Mouse (Mus musculus) stomach, embryonic 14.5 days (tissue): ENCODE data around the gene Smc1b. TPM values are rescaled to one million over a fixed set of nuclear protein-coding genes. Genes with fewer than 3 reads are reported as not detected.
"Not testable (repeated sequence)": the region's sequence is repeated elsewhere in the genome, so short reads cannot be mapped to it uniquely, and the experiment has no call there.

Experiments used
- ATAC-seq: fragments of 200-750 bp; cut with Nextera tagmentation; 2 replicates; pipeline ENCODE4 v1.8.0; 2017; ENCODE audit warnings: low read depth, moderate TSS enrichment; ENCODE audit not compliant: insufficient number of reproducible peaks, insufficient read depth, low FRiP score
- H3K27ac ChIP-seq: fragments of 300-500 bp; sonication (generic); 2 replicates; pipeline ENCODE4 v1.5.1; 2014; ENCODE audit warnings: mild to moderate bottlenecking, low read length, moderate library complexity, mixed read lengths
- H3K27me3 ChIP-seq: fragments of 300-500 bp; sonication (generic); 2 replicates; pipeline ENCODE4 v1.6.1; 2014; ENCODE audit warnings: low read length, control low read depth, mixed read lengths; ENCODE audit not compliant: control insufficient read depth, insufficient read depth
- H3K36me3 ChIP-seq: fragments of 300-500 bp; sonication (generic); 2 replicates; pipeline ENCODE4 v1.6.1; 2014; ENCODE audit warnings: mild to moderate bottlenecking, control low read depth, low read length, moderate library complexity, mixed read lengths; ENCODE audit not compliant: control insufficient read depth, insufficient read depth
- H3K4me1 ChIP-seq: fragments of 300-500 bp; sonication (generic); 2 replicates; pipeline ENCODE4 v1.6.1; 2014; ENCODE audit warnings: low read length, control low read depth, mixed read lengths; ENCODE audit not compliant: control insufficient read depth, insufficient read depth
- H3K4me2 ChIP-seq: fragments of 300-500 bp; sonication (generic); replicated peaks from 2 replicates; pipeline ENCODE4 v1.6.1; 2014; ENCODE audit warnings: low read depth, low read length, control low read depth
- H3K4me3 ChIP-seq: fragments of 300-500 bp; sonication (generic); 2 replicates; pipeline ENCODE4 v1.5.1; 2014; ENCODE audit warnings: low read depth, low read length, control low read depth
- H3K9ac ChIP-seq: fragments of 300-500 bp; sonication (generic); replicated peaks from 2 replicates; pipeline ENCODE4 v1.6.1; 2014; ENCODE audit warnings: low read depth, mild to moderate bottlenecking, control low read depth, low read length, moderate library complexity, mixed read lengths
- H3K9me3 ChIP-seq: fragments of 300-500 bp; sonication (generic); 2 replicates; pipeline ENCODE4 v1.6.1; 2016; ENCODE audit warnings: low read depth, low read length, control low read depth; ENCODE audit not compliant: control insufficient read depth
- WGBS: fragments of 180-500 bp; shearing (Covaris S2); extraction: QIAGEN DNeasy Blood & Tissue Kit; methylation state at CpG from one replicate; pipeline ENCODE4 v1.1.7; 2014; 5-methylcytosine and 5-hydroxymethylcytosine counted together
- polyA plus RNA-seq: library from polyadenylated mRNA; unstranded; fragments of >200 nt; fragmentation: Nextera tagmentation; extraction: Ambion mirVana; gene quantifications from 2 replicates; pipeline ENCODE4 v1.2.1, GENCODE M21; 2014

Smc1b gene
- polyA plus RNA-seq, 1 experiment from 2014 or later: 0.19 TPM

GRCm38 (mm10) chr15:85028648-85029047, 103.1 kb downstream of the Smc1b start, which contains the start of gene Fam118a:
Gene Fam118a, plus strand, starts transcription at chr15:85028948.
- H3K27me3 ChIP-seq, H3K36me3 ChIP-seq, H3K4me1 ChIP-seq, H3K4me2 ChIP-seq, H3K9ac ChIP-seq, H3K9me3 ChIP-seq, H3K4me3 ChIP-seq, H3K27ac ChIP-seq, ATAC-seq: not testable (repeated sequence)
- 37% methylated on average over 1 of the region's 1 CpGs for WGBS

- ATAC-seq: peak; percentile 83
Measured at GRCm38 (mm10) chr15:85027740-85028139, 104.0 kb downstream of the Smc1b start.

GRCm38 (mm10) chr15:85026197-85026596, 105.6 kb downstream of the Smc1b start:
- Histone ChIP-seq H3K27me3 (no peaks in the 10 kb centered on the region), H3K4me2 (no peak overlapping the region)
- WGBS: 78% methylated on average over 4 of the region's 4 CpGs

More at GRCm38 (mm10) chr15:85027740-85028139, 104.0 kb downstream of the Smc1b start:
- Histone ChIP-seq H3K9me3 (no peaks in the 10 kb centered on the region), H3K4me2 (no peak overlapping the region), H3K4me3 (no peak overlapping the region), H3K4me1 (no peaks in the 10 kb centered on the region), H3K27me3 (no peaks in the 10 kb centered on the region), H3K36me3 (no peaks in the 10 kb centered on the region), H3K27ac (no peak overlapping the region), H3K9ac (no peak overlapping the region)
- 50% methylated on average over 4 of the region's 4 CpGs for WGBS

GRCm38 (mm10) chr15:85022211-85022610, 109.6 kb downstream of the Smc1b start:
- WGBS: 68% methylated on average over 4 of the region's 4 CpGs
- Histone ChIP-seq H3K36me3 (no peaks in the 10 kb centered on the region), H3K27me3 (no peaks in the 10 kb centered on the region), H3K4me1 (no peaks in the 10 kb centered on the region), H3K4me3 (no peak overlapping the region), H3K4me2 (no peak overlapping the region), H3K9me3 (no peaks in the 10 kb centered on the region), H3K9ac (no peak overlapping the region), H3K27ac (no peak overlapping the region)
- ATAC-seq: no peak

More at GRCm38 (mm10) chr15:85026197-85026596, 105.6 kb downstream of the Smc1b start:
- Histone ChIP-seq H3K4me3 (no peak overlapping the region), H3K9me3 (no peaks in the 10 kb centered on the region), H3K9ac (no peak overlapping the region), H3K36me3 (no peaks in the 10 kb centered on the region), H3K4me1 (no peaks in the 10 kb centered on the region), H3K27ac (no peak overlapping the region)
- no peak for ATAC-seq

- WGBS: 7% methylated on average over 21 of the region's 21 CpGs
- Histone ChIP-seq H3K4me1 (peaks cover 9% of the 10 kb centered on the region; the same call in 1 of the 2 replicates), H3K4me3 (no peak within 1 kb of the TSS), H3K27ac (no peak within 1 kb of the TSS), H3K4me2 (peak within 1 kb of the TSS; percentile 12; the same call in 1 of the 2 replicates), H3K36me3 (no peaks in the 10 kb centered on the region), H3K9ac (no peak within 1 kb of the TSS), H3K9me3 (no peaks in the 10 kb centered on the region), H3K27me3 (no peaks in the 10 kb centered on the region)
- ATAC-seq: no peak
Measured at GRCm38 (mm10) chr15:85016951-85017664, 114.7 kb downstream of the Smc1b start, which contains the start of gene Upk3a. Gene Upk3a, plus strand, starts transcription at chr15:85017141.

GRCm38 (mm10) chr15:85015771-85016170, 116.0 kb downstream of the Smc1b start:
- 85% methylated on average over 11 of the region's 11 CpGs for WGBS
- Histone ChIP-seq H3K4me1 (peaks cover 14% of the 10 kb centered on the region; the same call in 1 of the 2 replicates), H3K9ac (no peak overlapping the region), H3K4me2 (no peak overlapping the region), H3K36me3 (no peaks in the 10 kb centered on the region), H3K27me3 (no peaks in the 10 kb centered on the region), H3K27ac (no peak overlapping the region), H3K9me3 (no peaks in the 10 kb centered on the region), H3K4me3 (no peak overlapping the region)
- no peak for ATAC-seq

Other genes starting within 250 kb of the Smc1b start
- 0.31 and 0.90 TPM in 2 replicates for gene Gm29666, start 211.9 kb downstream of the Smc1b start, polyA plus RNA-seq
- gene Nup50, start 208.6 kb downstream of the Smc1b start, polyA plus RNA-seq: 40.5 and 44.2 TPM in 2 replicates
- gene 5031439G07Rik, start 143.4 kb downstream of the Smc1b start, polyA plus RNA-seq: 8.8 and 9.4 TPM in 2 replicates
- 11.5 TPM in 2 replicates for gene Upk3a, start 114.8 kb downstream of the Smc1b start, polyA plus RNA-seq
- 30.7 and 31.8 TPM in 2 replicates for gene Fam118a, start 103.0 kb downstream of the Smc1b start, polyA plus RNA-seq
- 0.42 and 0.49 TPM in 2 replicates for gene Ribc2, start 114 bp upstream of the Smc1b start, polyA plus RNA-seq
- 286 and 310 TPM in 2 replicates for gene Fbln1, start 74.0 kb upstream of the Smc1b start, polyA plus RNA-seq
- 258 and 265 TPM in 2 replicates for gene Atxn10, start 204.3 kb upstream of the Smc1b start, polyA plus RNA-seq